Mouse (Mus musculus) spleen, adult 12 weeks (tissue): ENCODE data around the gene Adk.
"Not testable (repeated sequence)": the region's sequence is repeated elsewhere in the genome, so short reads cannot be mapped to it uniquely, and the experiment has no call there.

Experiments used
- DNase-seq: peaks from one replicate; pipeline ENCODE4 v3.0.0; 2022; ENCODE audit warnings: low spot score

Gene Adk

GRCm38 (mm10) chr14:21064321-21064720 is 11.9 kb downstream of the Adk start:
- no peak for DNase-seq

- DNase-seq = no peak
These were observed 13.3 kb downstream of the Adk start for GRCm38 (mm10) chr14:21065490-21066162.

- DNase-seq = no peak
These were observed 17.2 kb downstream of the Adk start for GRCm38 (mm10) chr14:21069594-21069993.

DNA sequence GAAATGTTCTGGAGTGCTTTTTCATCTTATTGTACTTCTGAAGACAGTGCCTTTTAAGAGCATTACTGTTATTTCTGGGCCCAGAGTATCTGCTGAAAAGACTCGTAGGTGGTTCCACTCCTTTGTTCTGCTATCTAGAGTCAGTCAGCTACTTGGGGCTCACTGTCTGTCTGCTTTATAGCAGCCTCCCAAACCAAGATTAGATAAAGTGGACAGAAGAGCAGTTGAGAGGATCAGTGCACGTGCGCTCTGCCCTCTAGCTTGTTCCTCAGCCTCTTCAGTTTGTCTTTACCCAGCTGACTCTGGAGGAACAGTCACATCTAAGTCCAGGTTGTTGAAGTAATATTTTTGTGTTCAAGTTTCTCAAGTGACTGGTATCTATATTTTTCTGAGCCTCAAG is 21.6 kb downstream of the Adk start:
- DNase-seq = no peak

DNA sequence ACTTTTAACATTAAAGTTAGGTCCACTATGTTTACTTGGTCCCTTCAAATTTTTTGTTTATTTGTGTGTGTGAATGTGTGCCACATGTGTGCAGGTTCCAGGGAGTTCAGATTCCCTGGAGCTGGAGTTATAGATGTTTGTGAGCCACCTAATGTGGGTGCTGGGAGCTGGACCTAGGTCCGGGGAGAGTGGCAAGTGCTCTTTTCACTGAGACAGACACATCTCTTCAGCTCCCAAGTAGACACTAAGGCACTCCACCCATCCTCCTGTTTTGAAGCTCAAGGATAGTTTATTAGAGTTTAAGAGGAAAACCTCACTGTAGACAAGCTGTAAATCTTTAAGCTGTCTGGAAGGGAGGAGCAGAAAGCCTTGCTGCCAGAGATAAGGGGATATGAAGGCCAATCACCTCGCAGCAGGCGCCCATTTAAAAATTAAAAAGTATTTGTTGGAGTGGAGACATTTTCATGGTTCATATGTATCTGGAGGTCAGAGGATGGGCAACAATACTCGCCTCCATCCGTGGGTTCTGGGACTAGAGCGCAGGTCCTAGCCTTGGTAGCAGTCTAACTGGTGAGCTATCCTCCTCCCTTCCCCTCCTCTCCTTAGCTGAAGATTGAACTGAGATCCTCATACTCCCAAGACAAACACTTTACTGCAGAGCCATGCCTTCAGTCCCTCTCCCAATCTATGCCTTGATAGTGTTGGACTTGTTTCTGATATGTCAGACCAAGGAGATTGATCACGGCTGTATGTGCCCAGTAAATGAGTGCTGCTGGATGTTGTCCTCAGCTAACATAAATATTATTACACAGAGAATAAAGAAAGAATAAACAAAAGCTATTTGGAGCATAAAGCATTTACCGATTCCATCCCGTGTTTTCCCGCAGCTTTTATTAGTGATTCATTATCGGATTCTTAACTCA is 22.3 kb downstream of the Adk start:
- peak; percentile 57 for DNase-seq

DNA sequence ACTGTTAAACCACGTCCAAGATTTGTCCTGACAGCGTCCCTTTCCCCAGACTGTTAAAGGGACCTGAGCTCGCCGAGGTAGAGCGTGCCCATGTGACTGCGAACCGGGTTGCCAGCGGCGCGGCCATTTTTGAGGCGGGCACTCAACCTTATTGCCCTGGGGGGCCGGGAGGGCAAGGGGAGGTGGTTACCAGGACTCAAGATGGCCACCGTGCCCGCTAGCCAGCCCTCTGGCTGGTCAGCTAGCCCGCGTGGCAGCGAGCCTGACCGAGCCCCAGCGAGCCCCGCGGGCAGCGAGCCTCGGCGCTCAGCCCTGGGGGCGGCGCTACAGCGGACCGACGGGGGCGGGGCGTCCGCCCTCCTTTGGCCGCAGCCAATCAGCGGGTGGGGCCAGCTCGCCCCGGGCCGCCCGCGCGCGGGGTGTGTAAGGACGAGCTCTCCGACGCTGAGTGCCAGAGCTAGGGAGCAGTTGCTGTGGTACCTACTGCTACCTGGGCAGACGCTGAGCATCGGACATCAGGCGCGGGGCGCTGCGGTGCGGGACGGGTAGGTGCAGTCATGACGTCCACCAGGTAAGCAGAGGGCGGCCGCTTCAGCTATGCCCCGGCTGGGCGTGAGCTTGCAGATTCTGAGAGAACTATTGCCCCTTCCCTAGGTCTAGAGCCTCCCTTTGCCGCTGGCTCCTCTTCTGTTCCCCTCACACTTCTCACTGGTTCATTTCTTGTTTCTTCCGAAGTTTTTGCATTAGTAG is 23.6 kb downstream of the Adk start:
- peak; percentile 91 for DNase-seq

DNA sequence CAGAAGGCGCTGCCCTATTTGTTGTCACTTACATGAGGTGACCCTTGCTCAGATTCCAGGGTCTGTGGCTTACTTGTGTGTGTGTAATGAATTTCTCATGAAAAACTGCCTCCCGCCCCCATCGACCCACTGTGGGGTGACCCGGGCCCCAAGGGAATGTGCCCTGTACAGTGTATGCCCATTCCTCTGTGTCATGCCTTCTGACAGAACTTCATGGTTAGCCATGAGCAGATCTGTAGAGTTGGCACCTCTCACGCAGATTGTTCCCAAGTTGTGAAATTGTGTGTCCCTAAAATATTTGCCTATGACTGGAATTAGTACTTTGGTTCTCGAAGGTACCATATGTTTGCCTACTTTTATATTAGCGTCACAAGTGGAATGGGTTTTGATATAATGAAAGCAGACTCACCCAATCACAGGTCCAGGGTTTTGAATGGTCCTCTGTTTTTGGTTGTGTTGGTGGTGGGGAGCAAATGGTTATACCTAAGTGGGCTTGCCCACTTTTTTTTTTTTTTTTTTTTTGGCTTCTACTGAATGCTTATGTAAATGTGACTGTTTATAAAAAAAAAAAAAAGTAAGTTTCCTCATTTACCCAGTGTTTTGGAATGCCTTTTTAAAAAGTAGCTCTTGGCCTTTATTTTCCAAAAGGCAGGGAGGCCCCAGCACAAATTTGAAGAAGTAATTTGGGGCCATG is 24.3 kb downstream of the Adk start:
- DNase-seq = no peak

DNA sequence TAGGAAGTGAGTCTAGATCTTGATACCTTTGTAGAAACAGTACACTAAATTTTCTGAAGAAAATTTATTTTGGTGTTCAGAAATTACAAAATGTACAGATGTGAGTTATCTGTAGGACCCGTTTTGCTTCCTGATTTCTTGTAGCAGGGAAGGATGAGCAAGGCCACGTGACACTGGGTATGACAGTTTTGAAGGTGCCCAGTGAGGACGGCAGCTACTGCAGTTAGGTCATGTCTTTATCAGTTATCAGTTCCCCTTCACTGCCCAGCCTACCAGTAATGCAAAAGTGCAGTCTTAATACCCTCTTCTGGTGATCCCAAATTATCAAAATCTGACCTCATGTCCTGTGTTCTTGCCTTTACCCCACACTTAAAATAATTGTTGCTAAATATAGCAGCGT is 25.6 kb downstream of the Adk start:
- no peak for DNase-seq

DNA sequence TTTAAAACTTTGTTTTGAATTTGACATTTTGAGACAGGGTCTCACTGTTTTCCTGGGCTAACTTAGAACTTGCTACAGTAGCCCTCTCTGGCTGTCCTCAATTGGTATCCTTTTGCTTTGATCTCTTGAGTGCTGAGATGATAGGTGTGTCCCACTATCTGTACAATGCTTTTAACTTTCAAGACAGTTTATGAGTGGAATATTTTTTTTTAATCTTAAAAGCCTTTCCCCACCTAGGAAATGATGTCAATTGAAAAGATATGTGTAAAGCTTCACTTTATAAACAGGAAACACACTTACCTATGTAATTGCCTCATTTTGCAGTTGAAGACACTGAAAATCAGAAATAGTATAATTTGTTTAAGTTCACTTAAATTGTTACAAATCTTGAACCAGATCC is 26.1 kb downstream of the Adk start:
- no peak for DNase-seq

GRCm38 (mm10) chr14:21082823-21083222 is 30.4 kb downstream of the Adk start:
- DNase-seq = no peak

DNA sequence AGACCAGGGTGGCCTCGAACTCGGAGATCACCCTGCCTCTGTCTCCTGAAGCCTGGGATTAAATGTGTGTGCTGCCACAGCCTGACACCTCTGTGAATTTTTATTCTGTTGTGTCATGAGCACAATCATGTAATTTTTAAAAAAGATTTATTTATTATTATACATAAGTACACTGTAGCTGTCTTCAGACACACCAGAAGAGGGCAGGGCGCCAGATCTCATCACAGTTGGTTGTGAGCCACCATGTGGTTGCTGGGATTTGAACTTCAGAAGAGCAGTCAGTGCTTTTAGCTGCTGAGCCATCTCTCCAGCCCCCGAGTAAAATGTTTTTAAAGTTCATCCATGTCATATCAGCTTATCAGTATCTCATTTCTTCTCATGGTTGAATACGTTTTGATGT is 33.3 kb downstream of the Adk start:
- DNase-seq = no peak

DNA sequence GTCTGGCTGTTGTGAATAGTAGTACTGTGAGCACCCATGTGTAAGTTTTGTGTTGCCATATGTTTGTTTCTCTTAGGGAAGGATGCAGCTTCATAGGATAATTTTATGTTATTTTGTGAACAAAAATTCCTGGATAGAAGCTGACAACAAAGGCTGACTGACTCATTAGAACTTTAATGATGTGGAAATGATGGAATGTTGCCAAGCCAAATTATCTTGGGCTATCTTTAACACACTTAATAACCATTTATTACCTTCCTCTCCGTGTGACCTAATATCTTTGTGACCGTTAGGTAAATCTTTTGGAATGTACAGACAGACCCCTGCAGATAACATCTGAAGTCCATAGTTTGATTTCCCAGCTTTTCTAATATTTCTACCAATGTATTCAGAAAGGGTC is 33.7 kb downstream of the Adk start:
- no peak for DNase-seq

GRCm38 (mm10) chr14:21086827-21087351 is 34.5 kb downstream of the Adk start:
- DNase-seq = no peak

- no peak for DNase-seq
These were observed 35.2 kb downstream of the Adk start for GRCm38 (mm10) chr14:21087390-21088060.

DNA sequence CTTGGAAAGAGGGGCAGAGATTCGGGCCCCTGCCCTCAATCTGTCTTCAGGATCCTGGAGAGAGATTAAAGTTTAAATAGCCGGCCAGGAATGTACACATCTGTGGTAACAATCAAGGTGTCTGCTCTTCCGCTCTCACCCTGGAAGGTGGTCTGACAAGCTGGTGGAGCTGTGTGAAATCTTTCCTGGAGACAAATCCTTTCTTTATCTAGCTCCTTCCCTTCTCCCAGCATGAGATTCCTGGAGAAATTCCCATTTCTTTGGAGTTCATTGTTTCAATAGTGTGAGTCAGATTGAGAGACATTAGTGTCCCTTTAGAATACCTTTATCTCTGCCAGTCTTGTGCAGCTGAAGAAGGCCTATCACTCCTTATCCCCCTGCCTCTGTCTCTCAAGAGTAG is 36.4 kb downstream of the Adk start:
- no peak for DNase-seq

GRCm38 (mm10) chr14:21090400-21090799 is 38.0 kb downstream of the Adk start:
- no peak for DNase-seq

DNA sequence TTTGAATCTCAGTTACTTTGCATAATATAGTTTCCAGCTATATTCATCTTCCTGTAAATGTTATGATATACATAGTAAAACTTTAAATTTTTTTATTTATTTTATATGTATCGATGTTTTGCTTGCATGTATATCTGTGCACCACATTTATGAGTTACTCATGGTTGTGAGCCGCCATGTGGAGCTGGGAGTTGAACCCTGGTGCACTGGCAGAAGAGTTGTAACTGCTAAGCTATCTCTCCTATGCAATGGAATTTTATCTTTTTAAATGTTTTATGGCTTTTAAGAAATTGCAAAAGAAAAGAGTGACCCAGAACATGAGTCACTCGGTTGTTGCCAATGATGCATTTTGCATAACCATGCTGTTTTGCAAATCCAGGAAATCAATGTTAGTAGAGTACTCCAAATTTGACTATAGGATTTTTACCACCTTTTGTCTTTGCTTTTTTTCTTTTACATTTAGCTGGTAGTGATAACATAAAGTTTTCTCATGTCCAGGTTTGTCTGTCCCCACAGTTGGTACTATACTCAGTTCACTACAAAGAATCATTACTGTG is 38.6 kb downstream of the Adk start:
- DNase-seq = no peak

DNA sequence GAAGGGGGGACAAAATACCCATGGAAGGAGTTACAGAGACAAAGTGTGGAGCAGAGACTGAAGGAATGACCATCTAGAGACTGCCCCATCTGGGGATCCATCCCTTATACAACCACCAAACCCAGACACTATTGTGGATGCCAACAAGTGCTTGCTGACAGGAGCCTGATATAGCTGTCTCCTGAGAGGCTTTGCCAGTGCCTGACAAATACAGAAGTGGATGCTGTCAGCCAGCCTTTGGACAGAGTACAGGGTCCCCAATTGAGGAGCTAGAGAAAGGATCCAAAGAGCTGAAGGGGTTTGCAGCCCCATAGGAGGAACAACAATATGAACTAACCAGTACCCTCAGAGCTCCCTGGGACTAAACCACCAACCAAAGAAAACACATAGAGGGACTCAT is 41.8 kb downstream of the Adk start:
- not testable (repeated sequence) for DNase-seq

DNA sequence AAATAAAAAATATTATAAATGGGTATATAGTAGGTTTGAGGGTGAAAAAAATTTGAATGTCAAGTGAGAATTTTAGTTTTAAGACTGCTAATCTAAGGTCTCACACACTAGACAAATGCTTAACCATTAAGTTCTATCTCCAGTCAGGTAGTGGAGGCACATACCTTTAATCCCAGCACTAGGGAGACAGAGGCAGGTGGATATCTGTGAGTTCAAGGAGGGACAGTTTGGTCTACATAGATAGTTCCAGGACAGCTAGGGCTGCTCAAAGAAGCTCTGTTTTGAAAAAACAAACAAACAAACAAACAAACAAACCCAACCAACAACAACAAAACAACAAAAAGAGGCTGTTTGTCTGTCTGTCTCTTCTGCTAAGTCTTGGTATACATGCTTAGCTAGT is 43.9 kb downstream of the Adk start:
- DNase-seq = no peak

GRCm38 (mm10) chr14:21096689-21097088 is 44.3 kb downstream of the Adk start:
- no peak for DNase-seq

GRCm38 (mm10) chr14:21099371-21099770 is 47.0 kb downstream of the Adk start:
- DNase-seq = no peak
